In the genomic region with DNA sequence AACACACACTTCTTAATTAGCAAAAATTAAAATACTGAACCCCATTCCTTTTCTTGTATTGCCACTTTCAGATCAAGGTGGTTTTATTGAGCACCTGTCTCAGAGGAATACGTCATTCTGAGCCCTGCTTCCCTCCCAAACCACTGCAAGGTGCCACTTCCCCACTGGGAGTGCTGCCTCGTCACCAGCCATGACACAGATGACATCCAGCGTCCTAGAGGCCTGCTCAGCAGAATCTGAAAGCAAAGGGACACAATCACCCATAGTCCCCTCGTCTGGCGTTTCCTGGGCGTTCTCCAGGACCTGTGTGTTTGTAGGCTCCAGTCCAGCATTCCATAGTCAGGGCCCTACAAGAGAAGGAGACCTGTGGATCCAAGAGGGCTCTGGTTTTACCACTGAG, we compare ENCODE assay signal across 1 mouse cellular context.
TF ChIP-seq lines count a peak whose summit lies in the region.

No protein-coding gene starts in this region.

TF ChIP-seq in CH12.LX, 34 proteins besides CTCF, POLR2A, EP300 and RAD21 (continued from another document):
- no peak for TF ChIP-seq USF2 (conservative IDR thresholded peaks at IDR 0.05; ENCODE audit: low read depth, low read length)
- peak; percentile 19; the same call in 1 of the 2 replicates for TF ChIP-seq ELF1 (IDR thresholded peaks at IDR 0.05; ENCODE audit: low read depth, low read length)
- no peak for TF ChIP-seq MYC (IDR thresholded peaks at IDR 0.05; ENCODE audit: low read depth, low read length)
- TF ChIP-seq JUN (IDR thresholded peaks at IDR 0.05; ENCODE audit: insufficient read depth, low read depth, low read length) = peak; percentile 59
- peak; percentile 70; the same call in 1 of the 2 replicates for TF ChIP-seq IRF4 (IDR thresholded peaks at IDR 0.05; ENCODE audit: low read depth, low read length)
- TF ChIP-seq ZNF384 (IDR thresholded peaks at IDR 0.05; ENCODE audit: low read depth, low read length) = no peak
- no peak for TF ChIP-seq POLR2AphosphoS2 (IDR thresholded peaks at IDR 0.05; ENCODE audit: low read depth, low read length)
- TF ChIP-seq E2F4 (IDR thresholded peaks at IDR 0.05; ENCODE audit: insufficient replicate concordance, low read depth, low read length) = no peak
